Mouse (Mus musculus) stomach, postnatal 0 days (tissue): Measurements from ENCODE around the gene Tmem41a. TPM values are rescaled to one million over a fixed set of nuclear protein-coding genes. Genes with fewer than 3 reads are reported as not detected.

Experiments used
- ATAC-seq: fragments of 200-750 bp; cut with Nextera tagmentation; 2 replicates; pipeline ENCODE4 v1.8.0; 2017; ENCODE audit not compliant: low FRiP score, low TSS enrichment
- DNase-seq: peaks from one replicate; pipeline ENCODE4 v3.0.0-alpha.2; 2016; ENCODE audit warnings: low spot score
- H3K27ac ChIP-seq: fragments of 300-500 bp; sonication (generic); replicated peaks from 2 replicates; pipeline ENCODE4 v1.5.1; 2014; ENCODE audit warnings: mild to moderate bottlenecking, control low read depth
- H3K27me3 ChIP-seq: fragments of 300-500 bp; sonication (generic); 2 replicates; pipeline ENCODE4 v1.6.1; 2014; ENCODE audit warnings: low read length; ENCODE audit not compliant: control insufficient read depth, insufficient read depth
- H3K36me3 ChIP-seq: fragments of 300-500 bp; sonication (generic); 2 replicates; pipeline ENCODE4 v1.6.1; 2014; ENCODE audit warnings: low read length, mixed read lengths; ENCODE audit not compliant: control insufficient read depth, insufficient read depth
- H3K4me1 ChIP-seq: fragments of 300-500 bp; sonication (generic); replicated peaks from 2 replicates; pipeline ENCODE4 v1.6.1; 2014; ENCODE audit warnings: antibody characterized with exemption; ENCODE audit not compliant: control insufficient read depth, insufficient read depth
- H3K4me2 ChIP-seq: fragments of 300-500 bp; sonication (generic); replicated peaks from 2 replicates; pipeline ENCODE4 v1.6.1; 2014; ENCODE audit warnings: low read depth, mild to moderate bottlenecking, control low read depth, moderate library complexity
- H3K4me3 ChIP-seq: fragments of 300-500 bp; sonication (generic); 2 replicates; pipeline ENCODE4 v1.5.1; 2014; ENCODE audit warnings: low read depth, low read length, control low read depth
- H3K9ac ChIP-seq: fragments of 300-500 bp; sonication (generic); 2 replicates; pipeline ENCODE4 v1.6.1; 2014; ENCODE audit warnings: mild to moderate bottlenecking, low read length, control low read depth, mixed read lengths
- H3K9me3 ChIP-seq: fragments of 300-500 bp; sonication (generic); 2 replicates; pipeline ENCODE4 v1.6.1; 2016; ENCODE audit warnings: low read length; ENCODE audit not compliant: control insufficient read depth
- CTCF ChIP-seq: IDR thresholded peaks from 2 replicates; pipeline ENCODE4 v1.5.1; 2016; ENCODE audit warnings: antibody characterized with exemption, low read depth, mild to moderate bottlenecking, moderate library complexity
- EP300 ChIP-seq: optimal IDR thresholded peaks from 2 replicates; pipeline ENCODE3; 2016; ENCODE audit warnings: antibody characterized with exemption
- WGBS: fragments of 180-500 bp; shearing (Covaris S2); extraction: QIAGEN DNeasy Blood & Tissue Kit; methylation state at CpG from one replicate; pipeline ENCODE4 v1.1.7; 2014; 5-methylcytosine and 5-hydroxymethylcytosine counted together
- polyA plus RNA-seq: library from polyadenylated mRNA; unstranded; fragments of >200 nt; fragmentation: Nextera tagmentation; extraction: Ambion mirVana; gene quantifications from 2 replicates; pipeline ENCODE4 v1.2.1, GENCODE M21; 2015

Gene Tmem41a
- polyA plus RNA-seq, 1 experiment from 2014 or later, result 37.6 TPM

- DNase-seq, result no peak
- TF ChIP-seq CTCF, result no peak
- TF ChIP-seq EP300, result no peak
- 68% methylated on average over 5 of the region's 5 CpGs for WGBS
Measured at GRCm38 (mm10) chr16:21901286-21901685, 46.1 kb downstream of the Tmem41a start.

DNA sequence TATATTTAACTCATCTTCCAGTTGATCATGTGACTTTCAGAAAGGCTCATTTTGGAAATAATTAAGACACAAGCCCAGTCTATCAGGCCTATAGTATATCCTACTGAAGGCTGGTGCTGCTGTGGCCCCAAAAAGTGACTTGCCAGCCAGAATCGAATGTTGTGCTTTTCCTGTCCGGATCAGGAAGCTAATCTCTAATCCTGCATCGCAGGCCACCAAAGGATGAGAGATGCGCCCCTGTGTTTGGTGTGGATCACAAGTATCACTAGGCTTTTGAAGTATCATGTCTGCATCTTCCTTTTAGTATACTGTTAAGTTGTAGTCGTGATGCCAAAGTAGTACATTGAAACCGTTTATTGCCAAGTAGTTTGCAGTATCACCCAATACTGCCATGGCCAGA is 53.5 kb downstream of the Tmem41a start:
- Histone ChIP-seq H3K9ac (no peak overlapping the region), H3K9me3 (no peaks in the 10 kb centered on the region), H3K4me2 (no peak overlapping the region), H3K27me3 (no peaks in the 10 kb centered on the region), H3K27ac (no peak overlapping the region), H3K4me1 (no peaks in the 10 kb centered on the region), H3K36me3 (no peaks in the 10 kb centered on the region), H3K4me3 (no peak overlapping the region)
- ATAC-seq (no peak), DNase-seq (no peak)
- WGBS, result 89% methylated on average over 6 of the region's 6 CpGs
- TF ChIP-seq CTCF (no peak), EP300 (no peak)

More at GRCm38 (mm10) chr16:21901286-21901685, 46.1 kb downstream of the Tmem41a start:
- H3K9ac ChIP-seq, result no peak overlapping the region
- H3K9me3 ChIP-seq, result no peaks in the 10 kb centered on the region
- H3K27ac ChIP-seq, result no peak overlapping the region
- H3K4me2 ChIP-seq, result no peak overlapping the region
- no peaks in the 10 kb centered on the region for H3K27me3 ChIP-seq
- H3K36me3 ChIP-seq, result no peaks in the 10 kb centered on the region
- ATAC-seq, result no peak
- H3K4me1 ChIP-seq, result no peaks in the 10 kb centered on the region
- H3K4me3 ChIP-seq, result no peak overlapping the region

GRCm38 (mm10) chr16:21887601-21888000 is 59.8 kb downstream of the Tmem41a start:
- no peak overlapping the region for H3K4me3 ChIP-seq
- H3K36me3 ChIP-seq, result no peaks in the 10 kb centered on the region
- H3K9me3 ChIP-seq, result no peaks in the 10 kb centered on the region
- TF ChIP-seq EP300, result no peak
- no peak for TF ChIP-seq CTCF
- H3K9ac ChIP-seq, result no peak overlapping the region
- H3K4me1 ChIP-seq, result no peaks in the 10 kb centered on the region
- H3K27me3 ChIP-seq, result no peaks in the 10 kb centered on the region
- no peak overlapping the region for H3K4me2 ChIP-seq
- ATAC-seq, result no peak
- no peak overlapping the region for H3K27ac ChIP-seq
- 84% methylated on average over 2 of the region's 2 CpGs for whole genome bisulfite sequencing
- DNase-seq, result no peak

Other genes starting within 250 kb of the Tmem41a start
- 29.0 and 30.9 TPM in 2 replicates for gene Ehhadh, start 159.7 kb downstream of the Tmem41a start, polyA plus RNA-seq
- 0.40 and 0.50 TPM in 2 replicates for gene Map3k13, start 153.2 kb downstream of the Tmem41a start, polyA plus RNA-seq
- gene Liph, start 48.1 kb upstream of the Tmem41a start, polyA plus RNA-seq, result 34.6 and 35.2 TPM in 2 replicates
- gene Senp2, start 61.9 kb upstream of the Tmem41a start, polyA plus RNA-seq, result 18.8 and 19.2 TPM in 2 replicates
- gene Igf2bp2, start 215.7 kb upstream of the Tmem41a start, polyA plus RNA-seq, result 32.4 and 34.6 TPM in 2 replicates